Mouse (Mus musculus) ES-Bruce4 (cell line): ENCODE results near the gene Ptch1.

Experiments
- CTCF ChIP-seq: IDR thresholded peaks from one replicate; pipeline ENCODE4 v1.8.1; 2011; ENCODE audit warnings: low read depth, low read length
- POLR2A ChIP-seq: IDR thresholded peaks from one replicate; pipeline ENCODE4 v1.8.1; 2011; ENCODE audit warnings: low read length; ENCODE audit not compliant: insufficient read depth

- TF ChIP-seq POLR2A = no peak
- no peak for TF ChIP-seq CTCF
These were observed 1.2 kb upstream of the Ptch1 start for GRCm38 (mm10) chr13:63574601-63575000.
